Mouse (Mus musculus) heart, embryonic 10.5 days (tissue): ENCODE measurements around the gene Spryd3. TPM values are rescaled to one million over a fixed set of nuclear protein-coding genes. Genes with fewer than 3 reads are reported as not detected.
A peak's percentile ranks its signal among the peaks of the same experiment; 100 is the strongest.

ENCODE experiments used
- DNase-seq: peaks from one replicate; pipeline ENCODE4 v3.0.0-alpha.2; 2017; ENCODE audit warnings: low spot score
- H3K27ac ChIP-seq: fragments of 300-500 bp; sonication (generic); 2 replicates; pipeline ENCODE4 v1.5.1; 2016; ENCODE audit warnings: mild to moderate bottlenecking
- H3K27me3 ChIP-seq: fragments of 300-500 bp; sonication (generic); 2 replicates; pipeline ENCODE4 v1.6.1; 2016; ENCODE audit warnings: mild to moderate bottlenecking; ENCODE audit not compliant: poor library complexity, insufficient read depth, severe bottlenecking
- H3K36me3 ChIP-seq: fragments of 300-500 bp; sonication (generic); 2 replicates; pipeline ENCODE4 v1.6.1; 2016; ENCODE audit warnings: mild to moderate bottlenecking, moderate library complexity
- H3K4me1 ChIP-seq: fragments of 300-500 bp; sonication (generic); 2 replicates; pipeline ENCODE4 v1.6.1; 2016; ENCODE audit warnings: mild to moderate bottlenecking
- H3K4me3 ChIP-seq: fragments of 300-500 bp; sonication (generic); 2 replicates; pipeline ENCODE4 v1.5.1; 2016; ENCODE audit warnings: mild to moderate bottlenecking, moderate library complexity
- H3K9me3 ChIP-seq: fragments of 300-500 bp; sonication (generic); 2 replicates; pipeline ENCODE4 v1.6.1; 2016; ENCODE audit warnings: mild to moderate bottlenecking, moderate library complexity
- WGBS: fragments of 180-500 bp; shearing (Covaris S2); methylation state at CpG from one replicate; pipeline ENCODE4 v1.1.7; 2016; 5-methylcytosine and 5-hydroxymethylcytosine counted together
- polyA plus RNA-seq: library from polyadenylated mRNA; unstranded; fragments of >200 nt; fragmentation: Nextera tagmentation; extraction: Ambion mirVana; gene quantifications from 2 replicates; pipeline ENCODE4 v1.2.1, GENCODE M21; 2016

Gene Spryd3
- polyA plus RNA-seq, 1 experiment from 2014 or later, result 19.0 TPM

GRCm38 (mm10) chr15:102144274-102144711 is 8.3 kb upstream of the Spryd3 start, which contains the start of gene Igfbp6:
Gene Igfbp6 (plus strand): TSS chr15:102144362.
- Histone ChIP-seq H3K27me3 (peaks cover 53% of the 10 kb centered on the region), H3K4me1 (peaks cover 36% of the 10 kb centered on the region), H3K9me3 (no peaks in the 10 kb centered on the region), H3K36me3 (no peaks in the 10 kb centered on the region), H3K4me3 (peak within 1 kb of the TSS; percentile 51), H3K27ac (peak within 1 kb of the TSS; percentile 32; the same call in 1 of the 2 replicates)
- WGBS, result 11% methylated on average over 22 of the region's 22 CpGs
- no peak for DNase-seq

GRCm38 (mm10) chr15:102142914-102143912 is 7.2 kb upstream of the Spryd3 start:
- WGBS, result 49% methylated on average over 23 of the region's 23 CpGs
- peaks cover 50% of the 10 kb centered on the region for H3K27me3 ChIP-seq
- DNase-seq, result no peak

GRCm38 (mm10) chr15:102141120-102141519 is 5.1 kb upstream of the Spryd3 start:
- H3K4me1 ChIP-seq, result peaks cover 36% of the 10 kb centered on the region
- H3K4me3 ChIP-seq, result no peak overlapping the region
- no peaks in the 10 kb centered on the region for H3K36me3 ChIP-seq
- WGBS, result 91% methylated on average over 5 of the region's 5 CpGs
- H3K27ac ChIP-seq, result no peak overlapping the region
- peaks cover 46% of the 10 kb centered on the region for H3K27me3 ChIP-seq
- H3K9me3 ChIP-seq, result no peaks in the 10 kb centered on the region
- DNase-seq, result no peak

More at GRCm38 (mm10) chr15:102142914-102143912, 7.2 kb upstream of the Spryd3 start:
- Histone ChIP-seq H3K36me3 (no peaks in the 10 kb centered on the region), H3K4me1 (peaks cover 33% of the 10 kb centered on the region), H3K4me3 (no peak overlapping the region), H3K27ac (no peak overlapping the region), H3K9me3 (no peaks in the 10 kb centered on the region)

GRCm38 (mm10) chr15:102135522-102136128 is 409 bp downstream of the Spryd3 start:
- H3K4me1 ChIP-seq, result peaks cover 21% of the 10 kb centered on the region
- H3K27me3 ChIP-seq, result no peaks in the 10 kb centered on the region
- H3K36me3 ChIP-seq, result peaks cover 27% of the 10 kb centered on the region
- H3K27ac ChIP-seq, result peak overlapping the region; percentile 92
- no peaks in the 10 kb centered on the region for H3K9me3 ChIP-seq
- DNase-seq, result no peak
- 1% methylated on average over 35 of the region's 35 CpGs for WGBS
- H3K4me3 ChIP-seq, result peak overlapping the region; percentile 89

- H3K27ac ChIP-seq, result no peak overlapping the region
- H3K9me3 ChIP-seq, result no peaks in the 10 kb centered on the region
- 87% methylated on average over 2 of the region's 2 CpGs for WGBS
- no peak for DNase-seq
- H3K27me3 ChIP-seq, result no peaks in the 10 kb centered on the region
- H3K4me1 ChIP-seq, result peaks cover 21% of the 10 kb centered on the region
- H3K36me3 ChIP-seq, result peaks cover 36% of the 10 kb centered on the region
- peak overlapping the region; percentile 89; the same call in 1 of the 2 replicates for H3K4me3 ChIP-seq
Measured at GRCm38 (mm10) chr15:102134709-102135108, 1.3 kb downstream of the Spryd3 start.

GRCm38 (mm10) chr15:102133314-102133713 is 2.7 kb downstream of the Spryd3 start:
- 88% methylated on average over 9 of the region's 9 CpGs for WGBS
- no peak overlapping the region for H3K27ac ChIP-seq
- no peaks in the 10 kb centered on the region for H3K27me3 ChIP-seq
- H3K4me3 ChIP-seq, result no peak overlapping the region
- no peak for DNase-seq
- no peaks in the 10 kb centered on the region for H3K9me3 ChIP-seq
- H3K36me3 ChIP-seq, result peaks cover 49% of the 10 kb centered on the region
- peaks cover 21% of the 10 kb centered on the region for H3K4me1 ChIP-seq

- H3K27ac ChIP-seq, result 0 out of 2 replicates have a peak overlapping the region, but pooled peaks have one; percentile 29
- H3K4me3 ChIP-seq, result no peak overlapping the region
- H3K9me3 ChIP-seq, result no peaks in the 10 kb centered on the region
- peaks cover 11% of the 10 kb centered on the region; the same call in 1 of the 2 replicates for H3K4me1 ChIP-seq
- no peak for DNase-seq
- peaks cover 84% of the 10 kb centered on the region for H3K36me3 ChIP-seq
- WGBS, result 66% methylated on average over 2 of the region's 2 CpGs
- H3K27me3 ChIP-seq, result no peaks in the 10 kb centered on the region
Measured at GRCm38 (mm10) chr15:102126303-102126702, 9.7 kb downstream of the Spryd3 start.

- 85% methylated on average over 5 of the region's 5 CpGs for WGBS
- H3K9me3 ChIP-seq, result no peaks in the 10 kb centered on the region
- DNase-seq, result no peak
- H3K4me3 ChIP-seq, result no peak overlapping the region
- no peaks in the 10 kb centered on the region for H3K4me1 ChIP-seq
- no peak overlapping the region for H3K27ac ChIP-seq
- no peaks in the 10 kb centered on the region for H3K27me3 ChIP-seq
- peaks cover 86% of the 10 kb centered on the region for H3K36me3 ChIP-seq
Measured at GRCm38 (mm10) chr15:102120530-102120929, 15.5 kb downstream of the Spryd3 start.

- no peak overlapping the region for H3K4me3 ChIP-seq
- H3K27me3 ChIP-seq, result no peaks in the 10 kb centered on the region
- WGBS, result 74% methylated on average over 2 of the region's 2 CpGs
- H3K9me3 ChIP-seq, result no peaks in the 10 kb centered on the region
- H3K27ac ChIP-seq, result no peak overlapping the region
- H3K36me3 ChIP-seq, result peaks cover 86% of the 10 kb centered on the region
- no peaks in the 10 kb centered on the region for H3K4me1 ChIP-seq
- DNase-seq, result no peak
Measured at GRCm38 (mm10) chr15:102119831-102120170, 16.2 kb downstream of the Spryd3 start.

GRCm38 (mm10) chr15:102119121-102119830 is 16.8 kb downstream of the Spryd3 start:
- Histone ChIP-seq H3K9me3 (no peaks in the 10 kb centered on the region), H3K27me3 (no peaks in the 10 kb centered on the region), H3K4me1 (no peaks in the 10 kb centered on the region), H3K27ac (no peak overlapping the region), H3K36me3 (peaks cover 86% of the 10 kb centered on the region), H3K4me3 (no peak overlapping the region)
- no peak for DNase-seq
- 66% methylated on average over 8 of the region's 8 CpGs for WGBS

GRCm38 (mm10) chr15:102118591-102118990 is 17.4 kb downstream of the Spryd3 start:
- Histone ChIP-seq H3K27me3 (no peaks in the 10 kb centered on the region), H3K36me3 (peaks cover 90% of the 10 kb centered on the region), H3K27ac (no peak overlapping the region), H3K4me1 (no peaks in the 10 kb centered on the region), H3K9me3 (no peaks in the 10 kb centered on the region), H3K4me3 (no peak overlapping the region)
- WGBS, result 82% methylated on average over 4 of the region's 4 CpGs
- no peak for DNase-seq
